Mouse (Mus musculus): ENCODE results near the gene Mgarp. TPM values are rescaled to one million over a fixed set of nuclear protein-coding genes. Genes with fewer than 3 reads are reported as not detected.

Mgarp gene
- polyA plus RNA-seq, 1 experiment from 2014 or later: 4.6 TPM

DNA sequence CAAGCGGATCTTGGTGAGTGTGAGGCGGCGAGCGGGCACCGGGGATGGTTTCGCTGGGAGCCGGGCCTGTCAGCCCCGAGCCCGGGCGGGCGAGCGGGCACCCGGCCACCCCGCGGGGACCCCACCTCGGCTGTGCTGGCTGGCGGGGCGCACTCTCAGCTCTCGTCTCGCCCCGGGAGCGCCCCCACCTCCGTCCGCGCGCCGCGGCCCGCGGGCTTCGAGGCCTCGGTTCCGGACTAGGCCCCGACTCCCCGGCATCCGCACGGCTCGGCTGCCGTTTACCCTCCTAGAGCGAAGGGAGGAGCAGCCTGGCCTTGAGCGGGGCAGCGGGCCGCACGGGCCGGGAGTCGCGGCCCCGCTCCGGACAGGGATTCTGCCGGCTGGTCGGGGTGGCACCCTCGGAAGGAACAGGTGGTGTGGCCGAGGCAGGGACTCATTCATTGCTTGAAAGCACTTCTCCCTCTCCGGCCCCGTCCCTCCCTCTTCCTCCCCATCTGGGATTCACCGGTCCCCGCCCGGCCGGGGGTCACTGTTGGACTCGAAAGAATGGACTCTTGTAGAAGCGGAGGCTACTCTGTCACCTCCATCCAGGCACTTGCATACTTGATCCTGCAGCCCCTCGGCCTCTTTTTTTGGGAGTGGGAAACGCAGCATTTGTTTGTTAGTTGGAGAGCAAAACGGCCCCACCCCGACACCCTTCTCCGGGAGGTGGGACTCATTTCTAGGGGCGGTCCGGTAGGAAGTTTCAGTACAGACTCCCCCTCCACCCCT lies 20.0 kb upstream of the Mgarp start:
- Histone ChIP-seq H3K9me3 (ENCODE audit: control insufficient read depth, low read length) (no peaks in the 10 kb centered on the region), H3K4me1 (ENCODE audit: control insufficient read depth, insufficient read depth, low read length) (peaks cover 27% of the 10 kb centered on the region), H3K27me3 (ENCODE audit: control insufficient read depth, insufficient read depth, low read length) (no peaks in the 10 kb centered on the region), H3K36me3 (ENCODE audit: control insufficient read depth, insufficient read depth, low read length) (no peaks in the 10 kb centered on the region), H3K27ac (replicated peaks; ENCODE audit: low read depth, low read length) (peak overlapping the region; percentile 92), H3K4me2 (ENCODE audit: low read length) (peak overlapping the region; percentile 85), H3K4me3 (replicated peaks; ENCODE audit: low read depth, low read length) (peak overlapping the region; percentile 93), H3K9ac (replicated peaks; ENCODE audit: low read length) (peak overlapping the region; percentile 89)
- DNase-seq: peak; percentile 52
- under 1% methylated on average over 65 of the region's 68 CpGs for WGBS
- ATAC-seq (ENCODE audit: low FRiP score, low TSS enrichment): peak; percentile 66

DNA sequence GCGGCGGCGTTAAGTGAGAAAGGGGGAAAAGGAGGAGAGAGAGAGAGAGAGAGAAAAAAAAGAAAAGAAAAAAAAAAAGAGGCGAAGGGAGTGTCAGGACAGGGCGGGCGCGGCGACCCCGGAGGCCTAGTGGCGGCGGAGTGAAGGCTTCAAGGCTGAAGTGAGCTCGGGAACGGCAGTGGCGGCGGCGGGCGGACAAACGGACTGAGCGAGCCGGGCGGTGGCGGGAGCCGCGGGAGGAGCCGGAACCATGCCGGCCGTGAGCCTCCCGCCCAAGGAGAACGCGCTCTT lies 19.5 kb upstream of the Mgarp start:
- no peak for DNase-seq
- H3K4me1 ChIP-seq (ENCODE audit: control insufficient read depth, insufficient read depth, low read length): peaks cover 27% of the 10 kb centered on the region
- H3K36me3 ChIP-seq (ENCODE audit: control insufficient read depth, insufficient read depth, low read length): no peaks in the 10 kb centered on the region
- peak overlapping the region; percentile 92 for H3K27ac ChIP-seq (replicated peaks; ENCODE audit: low read depth, low read length)
- no peaks in the 10 kb centered on the region for H3K9me3 ChIP-seq (ENCODE audit: control insufficient read depth, low read length)
- no peaks in the 10 kb centered on the region for H3K27me3 ChIP-seq (ENCODE audit: control insufficient read depth, insufficient read depth, low read length)
- under 1% methylated on average over 29 of the region's 30 CpGs for WGBS
- H3K4me3 ChIP-seq (replicated peaks; ENCODE audit: low read depth, low read length): peak overlapping the region; percentile 93
- peak overlapping the region; percentile 89 for H3K9ac ChIP-seq (replicated peaks; ENCODE audit: low read length)
- H3K4me2 ChIP-seq (ENCODE audit: low read length): peak overlapping the region; percentile 85
- ATAC-seq (ENCODE audit: low FRiP score, low TSS enrichment): no peak

DNA sequence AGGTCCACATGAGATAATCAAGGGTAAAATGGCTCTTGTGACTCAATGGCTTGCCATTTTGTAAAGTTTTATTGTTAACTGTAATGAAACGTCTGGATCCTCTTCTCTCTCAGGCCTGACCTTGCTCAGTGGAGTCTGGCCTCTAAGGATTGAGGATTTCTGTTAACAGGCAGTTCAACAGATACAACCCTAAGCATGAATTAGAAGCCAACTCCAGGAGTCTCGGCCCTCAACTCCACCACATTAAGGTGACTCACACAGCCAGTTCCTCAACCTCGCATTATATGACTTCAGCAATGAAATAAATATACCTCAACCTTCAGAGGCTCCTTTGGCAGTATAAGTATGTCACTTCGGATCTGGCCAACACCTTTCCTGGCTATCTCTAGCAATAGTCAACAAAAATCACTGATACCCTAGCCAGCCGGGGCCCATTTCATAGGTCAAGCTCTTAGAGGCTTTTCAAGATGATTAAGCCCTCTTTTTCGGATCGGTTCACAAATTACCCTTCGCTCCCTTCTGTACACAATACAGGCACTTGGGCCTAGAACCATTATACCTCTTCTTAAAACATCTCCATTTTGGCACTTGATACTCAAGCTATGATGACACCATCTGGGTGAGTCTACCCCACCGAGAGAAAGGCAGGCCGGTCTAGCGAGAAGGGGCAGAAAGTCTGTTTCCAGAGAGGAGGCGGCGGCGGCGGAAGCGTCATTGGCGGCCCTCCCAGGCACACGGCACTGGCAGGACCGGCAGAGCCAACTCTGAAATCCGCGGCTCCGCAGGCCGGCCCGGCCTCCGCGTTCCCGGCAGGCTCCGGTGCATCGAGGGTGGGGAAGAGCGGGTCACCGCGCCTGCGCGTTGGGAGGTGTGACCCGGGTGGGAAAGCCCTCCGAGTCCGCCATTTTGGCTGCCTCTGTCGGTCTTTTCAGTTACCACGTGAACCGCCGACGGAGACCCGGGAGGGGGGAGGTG lies 18.8 kb upstream of the Mgarp start, which contains the start of gene Naa15:
Gene Naa15 (plus strand): TSS at position 51 of the 975 bp plus-strand sequence.
- H3K4me3 ChIP-seq (replicated peaks; ENCODE audit: low read depth, low read length): peak within 1 kb of the TSS; percentile 93
- peak within 1 kb of the TSS; percentile 89 for H3K9ac ChIP-seq (replicated peaks; ENCODE audit: low read length)
- peak within 1 kb of the TSS; percentile 92 for H3K27ac ChIP-seq (replicated peaks; ENCODE audit: low read depth, low read length)
- no peaks in the 10 kb centered on the region for H3K9me3 ChIP-seq (ENCODE audit: control insufficient read depth, low read length)
- H3K4me2 ChIP-seq (ENCODE audit: low read length): peak within 1 kb of the TSS; percentile 85
- WGBS: 6% methylated on average over 43 of the region's 43 CpGs
- H3K36me3 ChIP-seq (ENCODE audit: control insufficient read depth, insufficient read depth, low read length): no peaks in the 10 kb centered on the region
- no peaks in the 10 kb centered on the region for H3K27me3 ChIP-seq (ENCODE audit: control insufficient read depth, insufficient read depth, low read length)
- DNase-seq (peak; percentile 98), ATAC-seq (ENCODE audit: low FRiP score, low TSS enrichment) (peak; percentile 94)
- peaks cover 27% of the 10 kb centered on the region for H3K4me1 ChIP-seq (ENCODE audit: control insufficient read depth, insufficient read depth, low read length)

DNA sequence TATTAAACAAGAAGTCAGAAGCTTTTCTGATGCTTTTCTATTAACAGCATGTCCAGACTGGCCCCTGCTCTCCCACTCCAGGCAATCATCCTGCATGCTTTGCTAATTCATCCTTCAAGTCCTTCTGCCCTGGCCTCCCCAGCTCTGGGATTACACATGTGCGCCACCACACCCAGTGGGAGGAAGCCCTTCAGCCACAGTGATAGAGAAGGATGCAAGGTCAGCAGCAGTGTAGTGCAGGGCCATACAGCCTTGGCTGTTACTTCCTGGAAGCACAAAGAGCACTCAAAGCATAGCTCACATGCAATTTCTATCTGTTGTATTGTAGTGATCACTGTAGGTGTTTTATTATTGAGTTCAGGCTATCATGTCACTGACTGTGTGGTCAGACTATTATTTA lies 16.7 kb upstream of the Mgarp start:
- Histone ChIP-seq H3K4me3 (replicated peaks; ENCODE audit: low read depth, low read length) (no peak overlapping the region), H3K27me3 (ENCODE audit: control insufficient read depth, insufficient read depth, low read length) (no peaks in the 10 kb centered on the region), H3K9ac (replicated peaks; ENCODE audit: low read length) (no peak overlapping the region), H3K27ac (replicated peaks; ENCODE audit: low read depth, low read length) (no peak overlapping the region), H3K9me3 (ENCODE audit: control insufficient read depth, low read length) (no peaks in the 10 kb centered on the region), H3K4me2 (ENCODE audit: low read length) (no peak overlapping the region), H3K36me3 (ENCODE audit: control insufficient read depth, insufficient read depth, low read length) (no peaks in the 10 kb centered on the region), H3K4me1 (ENCODE audit: control insufficient read depth, insufficient read depth, low read length) (peaks cover 19% of the 10 kb centered on the region)
- 91% methylated on average over 1 of the region's 1 CpGs for WGBS
- ATAC-seq (ENCODE audit: low FRiP score, low TSS enrichment) (no peak), DNase-seq (no peak)

DNA sequence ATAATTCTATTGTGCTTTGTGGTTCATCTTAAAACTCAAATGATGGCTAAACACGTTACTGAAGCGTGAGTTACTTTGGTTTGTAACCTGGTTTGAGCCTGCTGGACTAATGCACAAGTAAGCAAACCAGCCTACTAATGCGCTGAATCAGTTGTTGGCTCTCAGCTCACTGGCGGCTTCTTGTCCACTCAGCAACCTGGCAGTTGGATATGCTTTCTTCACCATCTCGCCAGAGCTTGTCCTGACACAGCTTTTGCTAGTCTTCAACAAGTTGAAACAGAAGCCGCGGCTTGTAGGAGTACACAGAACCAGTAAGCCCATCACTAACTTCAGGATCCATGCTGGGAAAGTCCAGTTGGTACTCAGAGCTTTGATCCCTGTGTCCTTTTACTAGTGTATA lies 15.9 kb upstream of the Mgarp start:
- Histone ChIP-seq H3K9ac (replicated peaks; ENCODE audit: low read length) (no peak overlapping the region), H3K36me3 (ENCODE audit: control insufficient read depth, insufficient read depth, low read length) (no peaks in the 10 kb centered on the region), H3K9me3 (ENCODE audit: control insufficient read depth, low read length) (no peaks in the 10 kb centered on the region), H3K27me3 (ENCODE audit: control insufficient read depth, insufficient read depth, low read length) (no peaks in the 10 kb centered on the region), H3K4me1 (ENCODE audit: control insufficient read depth, insufficient read depth, low read length) (peaks cover 20% of the 10 kb centered on the region), H3K4me3 (replicated peaks; ENCODE audit: low read depth, low read length) (no peak overlapping the region), H3K27ac (replicated peaks; ENCODE audit: low read depth, low read length) (no peak overlapping the region), H3K4me2 (ENCODE audit: low read length) (no peak overlapping the region)
- DNase-seq (no peak), ATAC-seq (ENCODE audit: low FRiP score, low TSS enrichment) (no peak)
- WGBS: 89% methylated on average over 7 of the region's 7 CpGs

DNA sequence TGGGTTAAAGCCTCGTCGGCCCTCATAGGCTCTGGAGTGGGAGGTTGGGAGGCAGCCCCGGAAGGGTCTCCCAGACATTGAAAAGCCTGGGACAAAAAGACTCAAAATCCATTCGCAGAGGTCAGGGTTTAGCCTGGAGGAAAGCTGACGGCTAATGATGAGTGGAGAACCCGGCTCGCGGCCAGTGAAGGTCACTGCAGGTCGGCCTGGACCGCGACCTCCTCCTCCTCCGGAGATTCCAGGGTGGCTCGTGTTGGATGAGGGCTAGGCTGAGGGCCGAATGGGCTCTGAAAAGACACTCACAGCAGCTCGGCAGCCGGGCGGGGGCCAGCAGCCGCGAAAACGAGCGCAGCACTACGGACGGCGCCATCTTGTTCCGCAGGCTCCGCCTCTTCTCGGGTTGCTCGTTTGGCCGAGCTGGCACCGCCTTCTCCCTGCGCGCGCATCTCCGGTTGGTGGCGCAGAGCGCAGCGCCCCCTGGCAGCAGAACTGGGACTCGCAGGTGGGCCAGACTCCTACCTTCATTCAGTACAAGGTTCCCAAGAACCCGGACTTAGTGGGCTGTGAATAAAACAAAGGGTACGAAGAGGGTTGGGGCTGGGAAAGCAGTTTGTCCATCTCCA lies 12.1 kb upstream of the Mgarp start, which contains the start of gene Ndufc1:
Gene Ndufc1 (minus strand): TSS at position 428 of the 623 bp plus-strand sequence.
- Histone ChIP-seq H3K27me3 (ENCODE audit: control insufficient read depth, insufficient read depth, low read length) (no peaks in the 10 kb centered on the region), H3K4me2 (ENCODE audit: low read length) (peak within 1 kb of the TSS; percentile 62), H3K9ac (replicated peaks; ENCODE audit: low read length) (peak within 1 kb of the TSS; percentile 74), H3K9me3 (ENCODE audit: control insufficient read depth, low read length) (no peaks in the 10 kb centered on the region), H3K4me3 (replicated peaks; ENCODE audit: low read depth, low read length) (peak within 1 kb of the TSS; percentile 63), H3K4me1 (ENCODE audit: control insufficient read depth, insufficient read depth, low read length) (peaks cover 7% of the 10 kb centered on the region), H3K36me3 (ENCODE audit: control insufficient read depth, insufficient read depth, low read length) (peaks cover 15% of the 10 kb centered on the region), H3K27ac (replicated peaks; ENCODE audit: low read depth, low read length) (peak within 1 kb of the TSS; percentile 92)
- ATAC-seq (ENCODE audit: low FRiP score, low TSS enrichment) (peak; percentile 93), DNase-seq (peak; percentile 98)
- under 1% methylated on average over 40 of the region's 40 CpGs for WGBS

DNA sequence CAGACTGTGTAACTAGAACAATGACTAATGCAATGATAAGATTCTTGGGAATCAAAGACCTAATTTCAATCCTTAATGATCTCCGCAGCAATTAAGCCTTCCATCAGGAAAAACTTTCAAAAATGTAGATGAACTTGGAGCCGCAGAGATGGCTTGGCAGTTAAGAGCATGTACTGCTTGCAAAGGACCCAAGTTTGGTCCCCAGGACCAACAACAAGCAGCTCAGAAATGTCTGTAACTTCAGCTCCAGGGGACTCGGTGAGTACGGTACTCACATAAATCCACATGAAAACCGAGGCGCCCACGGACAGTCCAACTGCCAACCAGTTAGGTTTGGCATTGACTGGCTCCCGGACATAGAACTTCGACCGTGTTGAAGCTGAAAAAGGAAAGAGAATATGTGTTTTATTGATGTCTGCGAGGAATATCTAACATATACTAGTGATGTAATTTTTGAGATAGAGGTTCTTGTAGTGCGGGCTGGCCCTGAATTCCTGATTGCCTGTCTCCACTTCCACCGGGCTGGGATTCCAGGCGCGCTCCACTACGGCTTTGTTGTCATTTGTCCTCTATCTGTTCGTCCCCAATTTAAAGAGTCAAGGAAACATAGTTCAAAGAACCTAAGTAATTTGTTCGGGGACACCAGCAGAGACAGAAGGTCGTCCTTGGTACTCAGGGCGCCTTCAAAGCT lies 11.5 kb upstream of the Mgarp start:
- Histone ChIP-seq H3K4me2 (ENCODE audit: low read length) (peak overlapping the region; percentile 62), H3K9ac (replicated peaks; ENCODE audit: low read length) (peak overlapping the region; percentile 74), H3K27me3 (ENCODE audit: control insufficient read depth, insufficient read depth, low read length) (no peaks in the 10 kb centered on the region), H3K4me1 (ENCODE audit: control insufficient read depth, insufficient read depth, low read length) (peaks cover 7% of the 10 kb centered on the region), H3K4me3 (replicated peaks; ENCODE audit: low read depth, low read length) (peak overlapping the region; percentile 63), H3K9me3 (ENCODE audit: control insufficient read depth, low read length) (no peaks in the 10 kb centered on the region), H3K36me3 (ENCODE audit: control insufficient read depth, insufficient read depth, low read length) (peaks cover 22% of the 10 kb centered on the region), H3K27ac (replicated peaks; ENCODE audit: low read depth, low read length) (peak overlapping the region; percentile 92)
- WGBS: 26% methylated on average over 20 of the region's 20 CpGs
- DNase-seq (peak; percentile 31), ATAC-seq (ENCODE audit: low FRiP score, low TSS enrichment) (no peak)

- 93% methylated on average over 12 of the region's 12 CpGs for WGBS
- DNase-seq (no peak), ATAC-seq (ENCODE audit: low FRiP score, low TSS enrichment) (no peak)
- no peak overlapping the region for H3K4me3 ChIP-seq (replicated peaks; ENCODE audit: low read depth, low read length)
- no peaks in the 10 kb centered on the region for H3K9me3 ChIP-seq (ENCODE audit: control insufficient read depth, low read length)
- peaks cover 5% of the 10 kb centered on the region; the same call in 1 of the 2 replicates for H3K27me3 ChIP-seq (ENCODE audit: control insufficient read depth, insufficient read depth, low read length)
- H3K27ac ChIP-seq (replicated peaks; ENCODE audit: low read depth, low read length): no peak overlapping the region
- no peak overlapping the region for H3K4me2 ChIP-seq (ENCODE audit: low read length)
- H3K4me1 ChIP-seq (ENCODE audit: control insufficient read depth, insufficient read depth, low read length): peaks cover 1% of the 10 kb centered on the region
- H3K9ac ChIP-seq (replicated peaks; ENCODE audit: low read length): no peak overlapping the region
- H3K36me3 ChIP-seq (ENCODE audit: control insufficient read depth, insufficient read depth, low read length): peaks cover 24% of the 10 kb centered on the region
Measured at GRCm38 (mm10) chr3:51402628-51403027, 6.1 kb upstream of the Mgarp start.
